Mouse (Mus musculus): ENCODE results near the gene Akap7.

Gene Akap7

GRCm38 (mm10) chr10:25297666-25298263 lies 9.9 kb downstream of the Akap7 start:
- no peak for DNase-seq (ENCODE audit: low spot score)

- peak; percentile 95 for DNase-seq (ENCODE audit: low spot score)
These were observed 10.9 kb downstream of the Akap7 start for GRCm38 (mm10) chr10:25296657-25297369.

GRCm38 (mm10) chr10:25296286-25296656 lies 11.4 kb downstream of the Akap7 start:
- no peak for DNase-seq (ENCODE audit: low spot score)

GRCm38 (mm10) chr10:25295836-25296235 lies 11.8 kb downstream of the Akap7 start:
- no peak for DNase-seq (ENCODE audit: low spot score)

GRCm38 (mm10) chr10:25294999-25295398 lies 12.7 kb downstream of the Akap7 start:
- DNase-seq (ENCODE audit: low spot score): no peak

- no peak for DNase-seq (ENCODE audit: low spot score)
These were observed 13.9 kb downstream of the Akap7 start for GRCm38 (mm10) chr10:25293796-25294195.

- DNase-seq (ENCODE audit: low spot score): no peak
These were observed 16.6 kb downstream of the Akap7 start for GRCm38 (mm10) chr10:25291053-25291452.

GRCm38 (mm10) chr10:25285100-25285811 lies 22.4 kb downstream of the Akap7 start:
- no peak for DNase-seq (ENCODE audit: low spot score)

- no peak for DNase-seq (ENCODE audit: low spot score)
These were observed 23.1 kb downstream of the Akap7 start for GRCm38 (mm10) chr10:25284427-25285099.

GRCm38 (mm10) chr10:25283397-25283796 lies 24.3 kb downstream of the Akap7 start:
- DNase-seq (ENCODE audit: low spot score): no peak

- DNase-seq (ENCODE audit: low spot score): peak; percentile 65
These were observed 27.5 kb downstream of the Akap7 start for GRCm38 (mm10) chr10:25280141-25280540.

- no peak for DNase-seq (ENCODE audit: low spot score)
These were observed 28.3 kb downstream of the Akap7 start for GRCm38 (mm10) chr10:25279406-25279805.

GRCm38 (mm10) chr10:25275492-25275891 lies 32.2 kb downstream of the Akap7 start:
- no peak for DNase-seq (ENCODE audit: low spot score)

GRCm38 (mm10) chr10:25274621-25275330 lies 32.9 kb downstream of the Akap7 start:
- no peak for DNase-seq (ENCODE audit: low spot score)

- no peak for DNase-seq (ENCODE audit: low spot score)
These were observed 33.9 kb downstream of the Akap7 start for GRCm38 (mm10) chr10:25273731-25274130.

GRCm38 (mm10) chr10:25271756-25272155 lies 35.9 kb downstream of the Akap7 start:
- no peak for DNase-seq (ENCODE audit: low spot score)

- no peak for DNase-seq (ENCODE audit: low spot score)
These were observed 36.5 kb downstream of the Akap7 start for GRCm38 (mm10) chr10:25271207-25271606.

GRCm38 (mm10) chr10:25268476-25269351 lies 39.0 kb downstream of the Akap7 start:
- peak; percentile 83 for DNase-seq (ENCODE audit: low spot score)

GRCm38 (mm10) chr10:25261176-25261575 lies 46.5 kb downstream of the Akap7 start:
- no peak for DNase-seq (ENCODE audit: low spot score)

- DNase-seq (ENCODE audit: low spot score): no peak
These were observed 46.9 kb downstream of the Akap7 start for GRCm38 (mm10) chr10:25260724-25261123.

GRCm38 (mm10) chr10:25258171-25258570 lies 49.5 kb downstream of the Akap7 start:
- DNase-seq (ENCODE audit: low spot score): no peak

All from adipocyte (in vitro differentiated cells).